Mouse (Mus musculus) adrenal gland, postnatal 36 days (tissue): Measurements from ENCODE around the gene C2cd6. TPM values are rescaled to one million over a fixed set of nuclear protein-coding genes. Genes with fewer than 3 reads are reported as not detected.

Source experiments
- DNase-seq, 2 experiments: peaks; one replicate each; pipeline ENCODE4 v3.0.0; 2021; ENCODE audit warnings: mixed read lengths in 1 of 2
- long read RNA-seq, 2 experiments: library from polyadenylated mRNA; stranded (forward); transcript quantifications; one replicate each; pipeline ENCODE4 v2.0.0; 2021; ENCODE audit warnings: borderline sequencing depth in 2 of 2
- total RNA-seq, 2 experiments: library from RNA; stranded (reverse); gene quantifications; 2 replicates each; pipeline ENCODE4 v1.2.3; 2021

Gene C2cd6
- total RNA-seq, result not detected
- long read RNA-seq, experiment 1, result 0 reads
- long read RNA-seq, experiment 2, result 0 reads

GRCm38 (mm10) chr1:59094705-59095104 lies at the start of gene C2cd6:
Gene C2cd6 (minus strand): TSS chr1:59094900.
- DNase-seq, result no peak

GRCm38 (mm10) chr1:59142809-59143208 lies 48.1 kb upstream of the C2cd6 start:
- DNase-seq, result peak; percentile 66 to 77

DNA sequence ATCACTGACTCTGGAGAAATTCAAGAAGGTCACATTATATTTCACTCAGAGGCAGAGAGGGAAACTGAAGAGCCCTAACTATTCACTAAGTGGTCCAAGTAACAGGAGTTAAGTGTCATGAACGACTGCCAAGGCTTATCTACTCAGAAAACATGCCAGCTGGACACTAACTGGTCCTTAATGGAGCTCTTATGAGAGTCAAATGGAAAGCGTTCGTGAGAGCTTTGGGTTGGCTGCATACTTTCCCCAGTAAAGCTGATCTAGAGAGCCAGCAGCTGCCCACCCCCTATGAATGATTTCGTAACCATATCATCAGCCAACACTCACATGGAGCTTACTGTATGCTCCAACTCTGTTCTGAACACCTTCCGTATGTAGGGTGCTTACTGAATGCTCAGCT lies 39.7 kb upstream of the C2cd6 start:
- no peak for DNase-seq

- no peak for DNase-seq
Measured at GRCm38 (mm10) chr1:59128879-59129278, 34.2 kb upstream of the C2cd6 start.

- no peak for DNase-seq
Measured at GRCm38 (mm10) chr1:59125558-59125957, 30.9 kb upstream of the C2cd6 start.

DNA sequence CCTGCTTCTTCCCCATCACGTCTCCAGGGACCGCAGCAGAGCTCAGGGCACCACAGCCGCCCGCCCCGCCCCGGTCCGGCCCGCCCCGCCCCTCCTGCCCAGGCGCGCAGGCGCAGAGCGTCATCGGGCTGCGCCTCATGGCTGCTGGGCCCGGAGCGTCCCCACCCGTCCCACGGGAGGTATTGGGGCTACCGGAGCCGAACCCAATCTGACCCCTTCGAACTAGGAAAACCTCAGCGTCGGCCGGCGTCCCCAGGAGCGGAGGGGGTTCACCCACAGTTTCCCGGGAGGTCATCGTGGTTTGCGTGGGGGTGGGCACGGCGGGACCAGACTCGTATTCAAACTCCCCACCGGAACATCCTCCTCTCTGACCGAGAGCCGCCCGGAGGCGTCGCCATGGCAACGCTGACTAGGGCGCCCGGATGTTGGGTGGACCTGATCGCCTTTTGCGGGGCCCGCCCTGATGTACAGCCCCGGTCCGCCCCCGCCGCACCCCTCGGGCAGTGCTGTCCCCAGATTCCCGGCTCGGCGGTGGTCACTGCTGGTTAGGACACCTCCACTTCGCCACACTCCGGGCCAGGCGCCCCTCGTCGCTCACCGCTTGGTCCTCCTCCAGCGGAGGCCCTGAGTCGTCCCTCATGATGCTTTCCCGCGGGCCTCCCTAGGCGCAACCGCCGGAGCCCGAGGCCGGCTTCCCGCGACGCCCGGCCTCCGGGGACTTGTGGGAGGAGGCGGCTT lies 25.2 kb upstream of the C2cd6 start, which contains the start of gene Tmem237:
TSS of gene Tmem237 (minus strand) at position 689 of the 738 bp plus-strand sequence.
- DNase-seq, result peak; percentile 95

DNA sequence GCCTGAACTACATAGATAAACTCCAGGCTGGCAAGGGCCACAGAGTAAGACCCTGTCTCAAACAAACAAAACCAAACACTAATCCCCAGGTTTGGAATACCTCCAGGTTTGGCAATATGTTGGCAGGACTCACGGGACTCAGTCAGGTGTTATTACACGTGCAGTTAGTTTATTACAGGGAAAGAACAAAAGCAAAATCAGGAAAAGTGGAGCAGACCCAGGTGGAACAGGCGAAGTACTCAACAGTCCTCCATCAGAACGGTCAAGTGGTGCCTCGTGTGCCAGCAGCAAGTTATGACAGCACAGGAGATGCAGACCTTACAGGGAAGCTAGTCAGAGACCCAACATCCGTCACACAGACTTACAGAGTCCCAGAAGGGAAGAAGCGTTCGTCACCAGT lies 15.8 kb upstream of the C2cd6 start:
- DNase-seq, result no peak

DNA sequence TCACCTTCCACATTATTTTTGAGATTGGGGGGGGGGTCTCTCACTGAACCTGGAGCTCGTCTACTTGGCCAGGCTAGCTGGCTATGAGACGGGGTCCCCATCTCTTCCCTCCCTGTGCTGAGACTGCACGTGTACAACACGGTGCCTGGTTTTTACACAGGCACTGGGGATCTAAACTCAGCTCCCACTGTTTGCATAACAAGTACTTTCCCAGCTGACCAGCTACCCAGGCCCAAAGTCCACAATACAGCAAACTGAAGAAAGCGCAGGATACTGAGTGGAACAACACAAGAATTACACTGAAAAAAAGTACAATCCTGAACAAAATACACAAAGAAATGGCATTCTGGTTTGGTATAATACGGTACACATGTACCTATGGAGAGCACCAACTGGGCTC lies 7.4 kb upstream of the C2cd6 start:
- DNase-seq, result no peak

GRCm38 (mm10) chr1:59101020-59101419 lies 6.3 kb upstream of the C2cd6 start:
- DNase-seq, result no peak

DNA sequence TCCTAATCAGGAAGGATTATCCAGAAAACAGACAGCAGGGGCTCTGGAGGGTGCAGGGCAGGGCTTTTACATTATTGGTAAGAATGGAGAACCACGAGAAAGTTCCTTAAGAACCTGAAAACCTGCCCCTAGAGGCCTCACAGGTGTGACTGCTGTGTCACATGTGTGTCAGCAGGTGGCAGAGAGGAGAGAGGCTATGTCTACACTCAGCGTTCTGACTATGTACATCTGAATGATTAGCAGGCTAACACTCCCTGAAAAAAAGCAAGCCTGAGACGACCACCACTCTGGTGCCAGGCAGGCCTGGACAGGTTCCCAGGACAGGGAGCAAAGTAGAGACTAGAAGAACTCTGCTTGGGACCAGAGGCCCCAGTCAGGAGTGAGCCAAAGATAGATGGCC lies 23.8 kb downstream of the C2cd6 start:
- no peak for DNase-seq

DNA sequence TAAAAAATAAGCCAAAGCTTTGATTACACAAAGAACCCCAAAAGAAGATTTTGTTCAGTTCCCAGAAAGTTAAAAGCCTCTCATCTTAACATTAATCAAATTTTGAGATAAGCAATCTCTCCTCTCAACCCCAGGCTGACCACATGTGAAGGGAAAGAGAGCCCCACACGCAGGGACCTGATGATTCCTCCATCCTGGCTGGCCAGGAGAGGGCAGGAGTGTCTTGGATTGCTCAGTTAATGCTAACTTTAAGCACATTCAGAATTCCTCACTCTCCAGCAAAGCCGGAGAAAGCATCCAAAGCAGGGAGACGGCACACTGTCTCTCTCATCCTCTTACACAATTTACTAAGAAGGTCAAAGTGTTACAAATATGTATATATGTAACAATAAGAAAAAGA lies 26.7 kb downstream of the C2cd6 start:
- peak; percentile 58 to 70 for DNase-seq

- no peak for DNase-seq
Measured at GRCm38 (mm10) chr1:59063697-59064096, 31.0 kb downstream of the C2cd6 start.

- no peak for DNase-seq
Measured at GRCm38 (mm10) chr1:59056955-59057354, 37.7 kb downstream of the C2cd6 start.

DNA sequence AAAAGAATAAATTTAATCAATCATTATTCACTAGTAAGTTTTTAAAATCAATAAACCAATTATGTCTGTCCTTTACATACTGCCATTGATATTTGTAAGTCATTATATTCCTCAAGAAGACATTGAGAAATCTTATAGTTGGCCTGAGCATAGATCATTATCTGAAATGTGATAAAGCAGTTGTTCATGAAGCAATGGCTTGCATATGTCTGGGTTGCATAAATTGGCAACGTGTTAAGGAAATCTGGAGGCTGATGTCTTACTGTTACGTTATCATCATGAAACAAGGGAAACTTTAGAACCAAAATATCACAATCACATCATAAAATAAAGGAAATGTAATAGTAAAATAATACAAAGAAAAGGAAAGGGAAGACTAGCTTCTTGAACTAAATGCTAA lies 43.4 kb downstream of the C2cd6 start:
- DNase-seq, result no peak

DNA sequence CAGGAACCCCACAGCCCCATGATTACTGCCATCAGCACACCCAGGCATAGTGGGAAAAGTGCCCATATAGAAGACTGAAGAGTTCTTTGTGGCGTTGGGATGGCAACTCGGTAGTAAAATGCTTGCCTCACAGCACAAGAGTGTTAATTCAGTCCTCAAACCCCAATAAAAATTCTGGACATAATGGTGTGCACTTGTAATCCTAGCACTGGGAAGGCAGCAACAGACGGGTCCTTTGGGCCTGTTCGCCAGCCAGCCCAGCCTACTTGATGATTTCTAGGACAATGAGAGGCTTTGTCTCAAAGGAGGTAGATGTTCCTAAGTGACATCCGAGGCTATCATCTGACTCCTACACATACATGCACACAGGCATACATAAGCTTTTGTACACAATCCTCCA lies 57.0 kb downstream of the C2cd6 start:
- no peak for DNase-seq

- no peak for DNase-seq
Measured at GRCm38 (mm10) chr1:59021556-59021955, 73.1 kb downstream of the C2cd6 start.

DNA sequence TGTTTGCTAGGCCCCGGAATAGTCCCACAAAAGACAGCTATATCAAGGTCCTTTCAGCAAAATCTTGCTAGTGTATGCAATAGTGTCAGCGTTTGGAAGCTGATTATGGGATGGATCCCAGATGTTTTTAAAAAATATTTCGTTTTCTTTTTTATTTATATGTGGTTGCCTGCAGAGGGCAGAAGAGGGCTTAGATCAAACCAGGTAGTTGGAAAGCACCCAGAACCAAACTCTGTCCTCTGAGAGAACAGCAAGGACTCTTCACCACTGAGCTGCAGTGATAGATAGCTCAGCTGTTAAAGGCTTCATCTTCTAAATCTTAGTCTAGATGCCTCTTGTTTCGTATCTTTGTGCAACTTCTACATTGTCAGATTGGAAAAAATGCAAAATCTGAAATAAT lies 85.5 kb downstream of the C2cd6 start:
- DNase-seq, result peak; percentile 29 to 48

Other genes starting within 250 kb of the C2cd6 start
- 10 to 100 TPM; 54.5 to 74.5 TPM for gene Trak2, start 121.5 kb downstream of the C2cd6 start, total RNA-seq
- 10 to 100 TPM; 30.6 to 32.3 TPM for gene Stradb, start 121.4 kb downstream of the C2cd6 start, total RNA-seq
- gene Tmem237, start 25.5 kb upstream of the C2cd6 start, total RNA-seq, result 10 to 100 TPM; 19.2 to 19.4 TPM
- under 1 TPM; 0.16 to 0.23 TPM for gene Mpp4, start 68.5 kb upstream of the C2cd6 start, total RNA-seq
- gene Als2, start 142.3 kb upstream of the C2cd6 start, total RNA-seq, result 10 to 100 TPM; 10.5 to 11.2 TPM
- gene Cdk15, start 162.0 kb upstream of the C2cd6 start, total RNA-seq, result under 1 TPM in 1 of 2 experiments, not detected in 1; 0.20 TPM